19 mouse cellular contexts compared by ENCODE assay signal in genomic region chr13:78184786-78185466, GRCm38 (mm10). TPM values are rescaled to one million over a fixed set of nuclear protein-coding genes. Genes with fewer than 3 reads are reported as not detected.
DNase-seq lines count a peak whose midpoint lies in the region; ATAC-seq and TF ChIP-seq lines count a peak whose summit lies in the region.
"Had no signal": no experiment of that assay in that cellular context is flagged by ENCODE, and none has a peak within 500 bp of the region (broad histone marks: within the 10 kb centered on the region; RNA-seq: fewer than 3 reads in every experiment).

No protein-coding gene starts in this region.

- WGBS in midbrain, embryonic 10.5 days, result 5% methylated on average over 14 of the region's 14 CpGs
- WGBS in midbrain, postnatal 0 days, result 22% methylated on average over 14 of the region's 14 CpGs
- 2% methylated on average over 14 of the region's 14 CpGs for WGBS in hindbrain, embryonic 10.5 days
- 7% methylated on average over 14 of the region's 14 CpGs for WGBS in midbrain, embryonic 13.5 days

- peaks cover 100% of the 10 kb centered on the region for H3K27me3 ChIP-seq in midbrain, embryonic 10.5 days (ENCODE audit: low read depth, poor library complexity, severe bottlenecking)
- H3K27me3 ChIP-seq in midbrain, postnatal 0 days (ENCODE audit: insufficient read depth, low read length), result peaks cover 21% of the 10 kb centered on the region
- H3K27me3 ChIP-seq in hindbrain, embryonic 10.5 days (ENCODE audit: insufficient read depth, poor library complexity, severe bottlenecking), result peaks cover 87% of the 10 kb centered on the region
- peaks cover 53% of the 10 kb centered on the region for H3K27me3 ChIP-seq in midbrain, embryonic 13.5 days

- H3K27ac ChIP-seq in midbrain, embryonic 10.5 days (replicated peaks), result peak overlapping the region; percentile 93
- no peak overlapping the region for H3K27ac ChIP-seq in midbrain, postnatal 0 days (ENCODE audit: low read depth, low read length)
- peak overlapping the region; percentile 95 for H3K27ac ChIP-seq in hindbrain, embryonic 10.5 days
- peak overlapping the region; percentile 92 for H3K27ac ChIP-seq in midbrain, embryonic 13.5 days
- H3K27ac ChIP-seq: heart, embryonic 15.5 days; intestine, embryonic 15.5 days; liver, embryonic 12.5 days had no signal

- no peak for TF ChIP-seq CTCF in midbrain, postnatal 0 days (IDR thresholded peaks at IDR 0.05)

- no peak for ATAC-seq in midbrain, postnatal 0 days (ENCODE audit: low FRiP score)
- ATAC-seq in midbrain, embryonic 13.5 days, result no peak
- ATAC-seq: intestine, embryonic 15.5 days; liver, embryonic 12.5 days had no signal

- H3K4me1 ChIP-seq in midbrain, embryonic 10.5 days, result peaks cover 93% of the 10 kb centered on the region
- no peaks in the 10 kb centered on the region for H3K4me1 ChIP-seq in midbrain, postnatal 0 days (ENCODE audit: insufficient read depth, low read length)
- peaks cover 96% of the 10 kb centered on the region for H3K4me1 ChIP-seq in hindbrain, embryonic 10.5 days (replicated peaks)
- H3K4me1 ChIP-seq in midbrain, embryonic 13.5 days (replicated peaks), result peaks cover 80% of the 10 kb centered on the region
- H3K4me1 ChIP-seq: liver, embryonic 12.5 days had no signal

- H3K9ac ChIP-seq in midbrain, postnatal 0 days (replicated peaks; ENCODE audit: low read length, poor library complexity, severe bottlenecking), result no peak overlapping the region
- peak overlapping the region; percentile 32; the same call in 1 of the 2 replicates for H3K9ac ChIP-seq in midbrain, embryonic 13.5 days (replicated peaks)
- H3K9ac ChIP-seq: heart, embryonic 15.5 days; intestine, embryonic 15.5 days; liver, embryonic 12.5 days had no signal

- no peaks in the 10 kb centered on the region for H3K9me3 ChIP-seq in midbrain, embryonic 10.5 days (replicated peaks)
- H3K9me3 ChIP-seq in midbrain, postnatal 0 days (ENCODE audit: low read length), result no peaks in the 10 kb centered on the region
- no peaks in the 10 kb centered on the region for H3K9me3 ChIP-seq in hindbrain, embryonic 10.5 days
- no peaks in the 10 kb centered on the region for H3K9me3 ChIP-seq in midbrain, embryonic 13.5 days
- H3K9me3 ChIP-seq: heart, embryonic 15.5 days; intestine, embryonic 15.5 days; liver, embryonic 12.5 days had no signal

- H3K4me2 ChIP-seq in midbrain, postnatal 0 days (ENCODE audit: low read depth, low read length, poor library complexity, severe bottlenecking), result no peak overlapping the region
- peak overlapping the region; percentile 57 for H3K4me2 ChIP-seq in midbrain, embryonic 13.5 days (replicated peaks)
- H3K4me2 ChIP-seq: heart, embryonic 15.5 days; intestine, embryonic 15.5 days; liver, embryonic 12.5 days had no signal

- DNase-seq in midbrain, embryonic 10.5 days (ENCODE audit: low spot score), result peak; percentile 48
- no peak for DNase-seq in midbrain, postnatal 0 days (ENCODE audit: low spot score)
- no peak for DNase-seq in hindbrain, embryonic 10.5 days (ENCODE audit: low spot score)
- no peak for DNase-seq in liver
- DNase-seq in gastrocnemius, postnatal 10 days, result no peak
- DNase-seq in c-Kit-positive CD71-positive TER-119-positive erythroid progenitor cells, embryonic 14.5 days (ENCODE audit: low spot score), result no peak
- no peak for DNase-seq in gastrocnemius, postnatal 25 days
- DNase-seq: adrenal gland, postnatal 36 days; B cell, adult 2 months; cerebellum, adult 11 months; gastrocnemius, postnatal 14 days; kidney, postnatal 4 days; lung, postnatal 36 days had no signal

- peak overlapping the region; percentile 56 for H3K4me3 ChIP-seq in midbrain, embryonic 10.5 days
- no peak overlapping the region for H3K4me3 ChIP-seq in midbrain, postnatal 0 days (ENCODE audit: low read depth, low read length)
- peak overlapping the region; percentile 62 for H3K4me3 ChIP-seq in hindbrain, embryonic 10.5 days
- no peak overlapping the region for H3K4me3 ChIP-seq in midbrain, embryonic 13.5 days (replicated peaks)
- H3K4me3 ChIP-seq: heart, embryonic 15.5 days; intestine, embryonic 15.5 days; liver, embryonic 12.5 days; myocyte had no signal

- H3K36me3 ChIP-seq in midbrain, embryonic 10.5 days, result peaks cover 25% of the 10 kb centered on the region
- peaks cover 2% of the 10 kb centered on the region; the same call in 1 of the 2 replicates for H3K36me3 ChIP-seq in midbrain, postnatal 0 days (ENCODE audit: insufficient read depth, low read length)
- peaks cover 32% of the 10 kb centered on the region for H3K36me3 ChIP-seq in hindbrain, embryonic 10.5 days
- peaks cover 17% of the 10 kb centered on the region for H3K36me3 ChIP-seq in midbrain, embryonic 13.5 days
- H3K36me3 ChIP-seq: heart, embryonic 15.5 days; intestine, embryonic 15.5 days; liver, embryonic 12.5 days had no signal

RNA-seq across cellular contexts. Expression of gene Nr2f1, which starts 14.6 kb away (rescaled TPM):
- 53.1 and 57.4 TPM in 2 replicates for polyA plus RNA-seq in midbrain, embryonic 10.5 days (2016; fragmentation: Nextera tagmentation; extraction: Ambion mirVana)
- 163 and 184 TPM in 2 replicates for total RNA-seq in midbrain, postnatal 0 days (2014; rRNA removed)
- 46.4 and 55.5 TPM in 2 replicates for polyA plus RNA-seq in midbrain, postnatal 0 days (2015; fragmentation: Nextera tagmentation; extraction: Ambion mirVana)
- 69.0 and 74.0 TPM in 2 replicates for polyA plus RNA-seq in hindbrain, embryonic 10.5 days (2016; fragmentation: Nextera tagmentation; extraction: Ambion mirVana)
- polyA plus RNA-seq in midbrain, embryonic 13.5 days (2015; fragmentation: Nextera tagmentation; extraction: Ambion mirVana), result 76.9 and 83.2 TPM in 2 replicates
- total RNA-seq in gastrocnemius, postnatal 10 days (2021), result 1 to 10 TPM; 3.0 to 3.3 TPM
- under 1 TPM; 0.80 to 0.95 TPM for total RNA-seq in gastrocnemius, postnatal 25 days (2021)
- total RNA-seq: common myeloid progenitor, adult 5-6 weeks had no signal

Comparison
In these comparisons a context has a peak if more than half of its experiments do, and no peak if none do; other contexts are left out.
1. H3K4me3 ChIP-seq: peak in midbrain, embryonic 10.5 days (single experiment) and hindbrain, embryonic 10.5 days (single experiment); none in midbrain, postnatal 0 days (single experiment) and midbrain, embryonic 13.5 days (single experiment).